Mouse (Mus musculus): ENCODE measurements around the gene Pglyrp1.

DNA sequence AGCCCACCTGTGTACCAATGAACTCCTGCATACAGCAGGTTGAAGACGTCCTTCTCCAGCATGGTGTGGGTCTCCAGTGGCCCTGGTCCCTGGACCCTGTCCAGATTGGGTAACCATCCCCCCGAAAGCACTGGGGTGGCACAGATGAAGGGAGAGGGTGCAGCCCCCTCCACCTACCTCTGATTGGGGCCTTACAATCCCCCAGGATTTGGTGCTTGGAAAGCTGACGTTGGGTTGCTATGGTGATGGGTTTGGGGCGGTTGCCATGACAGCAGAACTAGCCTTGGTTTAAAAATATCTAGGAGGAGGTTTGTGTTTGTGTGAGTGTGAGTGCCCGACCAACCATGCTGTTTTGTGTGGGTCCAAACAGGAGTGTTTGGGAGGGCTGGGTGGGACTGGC, 51.7 kb downstream of the Pglyrp1 start:
- TF ChIP-seq CTCF (IDR thresholded peaks at IDR 0.05; ENCODE audit: insufficient read depth, low read depth, low read length) (no peak), POLR2A (IDR thresholded peaks at IDR 0.05; ENCODE audit: insufficient read depth, low read depth, low read length) (peak; percentile 22; the same call in 1 of the 2 replicates)

All from olfactory bulb, adult 2 months (tissue).